Mouse (Mus musculus) liver, embryonic 16.5 days (tissue): ENCODE measurements around the gene Pilrb1. TPM values are rescaled to one million over a fixed set of nuclear protein-coding genes. Genes with fewer than 3 reads are reported as not detected.
"Not testable (repeated sequence)": the region's sequence is repeated elsewhere in the genome, so short reads cannot be mapped to it uniquely, and the experiment has no call there.

Experiments
- ATAC-seq: fragments of 200-750 bp; cut with Nextera tagmentation; 2 replicates; pipeline ENCODE4 v1.8.0; 2017; ENCODE audit warnings: low read depth, mild to moderate bottlenecking, moderate number of reproducible peaks, moderate library complexity
- H3K27ac ChIP-seq: fragments of 300-500 bp; sonication (generic); 2 replicates; pipeline ENCODE4 v1.5.1; 2014; ENCODE audit warnings: mild to moderate bottlenecking, low read length
- H3K27me3 ChIP-seq: fragments of 300-500 bp; sonication (generic); 2 replicates; pipeline ENCODE4 v1.6.1; 2014; ENCODE audit warnings: low read depth, low read length, mixed read lengths; ENCODE audit not compliant: control insufficient read depth, insufficient read depth
- H3K36me3 ChIP-seq: fragments of 300-500 bp; sonication (generic); 2 replicates; pipeline ENCODE4 v1.6.1; 2014; ENCODE audit warnings: mild to moderate bottlenecking; ENCODE audit not compliant: control insufficient read depth, insufficient read depth
- H3K4me1 ChIP-seq: fragments of 300-500 bp; sonication (generic); 2 replicates; pipeline ENCODE4 v1.6.1; 2014; ENCODE audit warnings: low read depth, low read length, mixed read lengths; ENCODE audit not compliant: control insufficient read depth
- H3K4me2 ChIP-seq: fragments of 300-500 bp; sonication (generic); 2 replicates; pipeline ENCODE4 v1.6.1; 2014; ENCODE audit warnings: low read depth, low read length, mixed read lengths
- H3K4me3 ChIP-seq: fragments of 300-500 bp; sonication (generic); 2 replicates; pipeline ENCODE4 v1.5.1; 2014; ENCODE audit warnings: low read depth, mild to moderate bottlenecking, low read length
- H3K9ac ChIP-seq: fragments of 300-500 bp; sonication (generic); 2 replicates; pipeline ENCODE4 v1.6.1; 2014; ENCODE audit warnings: low read depth, low read length
- H3K9me3 ChIP-seq: fragments of 300-500 bp; sonication (generic); replicated peaks from 2 replicates; pipeline ENCODE4 v1.6.1; 2016; ENCODE audit warnings: low read length; ENCODE audit not compliant: control insufficient read depth
- WGBS: fragments of 180-500 bp; shearing (Covaris S2); extraction: QIAGEN DNeasy Blood & Tissue Kit; methylation state at CpG from one replicate; pipeline ENCODE4 v1.1.7; 2014; ENCODE audit not compliant: insufficient replicate concordance; 5-methylcytosine and 5-hydroxymethylcytosine counted together
- polyA plus RNA-seq: library from polyadenylated mRNA; unstranded; fragments of >200 nt; fragmentation: Nextera tagmentation; extraction: Ambion mirVana; gene quantifications from 2 replicates; pipeline ENCODE4 v1.2.1, GENCODE M21; 2015

Pilrb1 gene
- polyA plus RNA-seq, 1 experiment from 2014 or later, result 5.8 TPM

DNA sequence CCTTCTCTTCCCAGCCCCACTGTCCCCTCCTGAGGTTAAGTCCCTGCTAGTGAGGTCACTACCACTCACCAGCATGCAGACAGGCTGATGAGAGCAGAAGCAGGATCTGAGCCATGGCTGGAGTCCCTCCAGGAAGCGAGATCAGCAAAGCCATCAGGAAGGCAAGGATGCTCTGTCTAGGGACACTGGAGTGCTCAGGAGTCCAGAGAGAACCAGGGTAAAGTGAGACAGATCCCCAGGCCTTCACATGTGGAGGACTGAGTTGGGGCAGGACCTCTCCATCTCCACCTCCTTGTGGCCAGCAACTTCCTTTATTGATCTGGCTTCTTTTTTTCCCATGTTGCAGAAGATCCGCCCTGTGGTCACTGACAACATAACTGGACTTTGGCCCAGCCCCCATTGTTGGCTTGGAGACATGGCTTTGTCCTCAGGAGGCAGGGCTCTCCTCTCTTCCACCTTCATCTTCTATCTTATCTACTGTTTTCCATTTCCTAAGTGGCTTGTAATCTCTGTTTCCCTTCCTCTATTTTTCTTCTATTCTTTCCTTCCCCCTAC, 21.9 kb downstream of the Pilrb1 start, which contains the start of gene Pilra:
TSS of gene Pilra (minus strand) at position 316 of the 555 bp plus-strand sequence.
- not testable (repeated sequence) for H3K9ac ChIP-seq, H3K27me3 ChIP-seq, H3K27ac ChIP-seq, H3K4me2 ChIP-seq, ATAC-seq, H3K9me3 ChIP-seq, H3K36me3 ChIP-seq, H3K4me1 ChIP-seq
- 29% methylated on average over 2 of the region's 2 CpGs for WGBS
- H3K4me3 ChIP-seq, result peak within 1 kb of the TSS; percentile 13; the same call in 1 of the 2 replicates

DNA sequence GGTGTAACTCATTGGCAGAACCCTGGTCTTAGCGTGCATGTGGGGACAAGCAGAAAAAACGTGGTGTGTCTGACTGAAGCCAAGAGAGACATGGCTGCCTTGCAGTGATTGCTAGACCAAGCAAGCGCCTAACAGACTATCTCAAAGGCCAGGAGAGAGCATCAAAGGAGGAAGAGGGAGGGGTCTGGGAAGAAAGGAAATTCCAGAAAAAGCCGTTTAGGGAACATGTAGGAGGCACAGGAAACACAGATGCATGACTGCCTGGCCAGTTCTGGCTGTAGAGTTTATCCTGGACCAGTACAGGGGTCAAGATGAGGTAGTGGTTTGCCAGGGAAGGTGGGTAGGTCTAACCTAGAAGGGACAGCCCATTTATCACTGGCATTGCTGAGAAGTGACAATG, 24.4 kb downstream of the Pilrb1 start:
- no peak overlapping the region for H3K4me3 ChIP-seq
- ATAC-seq, result no peak

DNA sequence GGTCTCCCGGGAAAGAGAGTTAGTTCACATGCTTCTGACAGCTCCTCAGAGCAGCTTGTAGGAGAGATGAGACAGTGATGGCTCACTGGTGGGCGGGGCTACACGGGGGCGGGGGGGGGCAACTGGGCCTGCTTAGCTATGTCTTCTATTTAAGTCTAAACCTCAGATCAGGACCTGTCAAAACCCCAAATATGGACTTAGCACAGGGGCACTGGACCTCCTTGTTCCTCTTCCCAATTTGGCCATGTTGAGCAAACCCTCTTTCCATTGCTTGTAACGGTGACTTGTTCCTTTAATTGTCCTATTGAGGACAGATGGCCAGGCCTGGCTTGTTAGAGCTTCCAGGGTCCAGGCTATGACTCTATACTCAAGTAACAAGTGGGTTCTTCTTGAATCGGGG, 26.4 kb downstream of the Pilrb1 start:
- Histone ChIP-seq H3K4me2 (no peak overlapping the region), H3K9ac (no peak overlapping the region), H3K36me3 (no peaks in the 10 kb centered on the region), H3K9me3 (no peaks in the 10 kb centered on the region), H3K27me3 (no peaks in the 10 kb centered on the region), H3K4me3 (no peak overlapping the region), H3K27ac (no peak overlapping the region), H3K4me1 (peaks cover 3% of the 10 kb centered on the region)
- ATAC-seq, result no peak; the same call in 1 of the 2 replicates
- whole genome bisulfite sequencing, result 39% methylated on average over 6 of the region's 6 CpGs

More for the DNA sequence above, 24.4 kb downstream of the Pilrb1 start:
- Histone ChIP-seq H3K9me3 (no peaks in the 10 kb centered on the region), H3K9ac (no peak overlapping the region), H3K27ac (no peak overlapping the region), H3K27me3 (no peaks in the 10 kb centered on the region), H3K4me1 (peaks cover 3% of the 10 kb centered on the region), H3K36me3 (no peaks in the 10 kb centered on the region), H3K4me2 (no peak overlapping the region)
- WGBS, result 44% methylated on average over 4 of the region's 4 CpGs

DNA sequence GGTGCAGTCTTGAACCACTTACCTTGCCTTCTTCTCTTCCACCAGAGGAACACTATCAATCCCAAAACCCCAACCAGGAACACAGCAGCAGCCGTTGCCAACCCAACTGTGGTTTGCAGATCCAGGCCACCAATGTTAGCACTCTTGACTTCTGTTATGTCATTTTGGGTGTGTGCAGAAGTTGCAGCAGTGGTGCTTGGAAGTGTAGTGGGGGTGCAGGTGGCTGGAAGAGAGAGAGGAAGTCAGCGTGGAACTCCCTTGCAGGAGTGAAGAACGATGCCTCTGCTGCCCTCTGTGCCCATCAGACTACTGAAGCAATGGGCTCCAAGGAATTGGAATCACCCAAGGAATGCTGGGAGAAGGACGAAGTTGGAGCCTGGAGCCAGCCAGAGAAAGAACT, 26.8 kb downstream of the Pilrb1 start:
- 39% methylated on average over 4 of the region's 4 CpGs for WGBS
- Histone ChIP-seq H3K4me1 (peaks cover 3% of the 10 kb centered on the region), H3K27me3 (no peaks in the 10 kb centered on the region), H3K27ac (no peak overlapping the region), H3K9me3 (no peaks in the 10 kb centered on the region), H3K9ac (no peak overlapping the region), H3K4me3 (no peak overlapping the region), H3K36me3 (no peaks in the 10 kb centered on the region), H3K4me2 (no peak overlapping the region)
- no peak for ATAC-seq

DNA sequence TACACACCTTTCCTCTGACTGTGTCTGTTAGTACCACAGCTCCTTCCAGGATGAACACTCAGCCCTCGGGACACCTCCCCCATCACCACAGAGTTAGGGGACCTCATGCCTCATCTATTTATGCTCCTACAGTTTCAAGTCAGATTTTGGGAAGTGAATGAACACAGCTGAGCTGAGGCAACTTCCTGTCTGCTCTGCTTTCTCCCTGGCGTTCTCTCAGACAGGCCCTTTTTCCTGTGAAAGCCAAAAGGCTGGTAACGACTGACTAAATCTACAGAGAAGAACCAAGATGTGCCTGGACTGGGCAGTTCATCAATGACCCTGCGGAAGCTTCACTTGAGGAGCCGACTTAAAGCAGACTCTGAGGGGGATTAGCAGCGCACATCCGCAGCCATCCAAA, 27.7 kb downstream of the Pilrb1 start:
- Histone ChIP-seq H3K27ac (peak overlapping the region; percentile 33; the same call in 1 of the 2 replicates), H3K9me3 (no peaks in the 10 kb centered on the region), H3K9ac (no peak overlapping the region), H3K27me3 (no peaks in the 10 kb centered on the region), H3K4me3 (no peak overlapping the region), H3K4me2 (no peak overlapping the region), H3K4me1 (peaks cover 3% of the 10 kb centered on the region), H3K36me3 (no peaks in the 10 kb centered on the region)
- WGBS, result 43% methylated on average over 7 of the region's 7 CpGs
- ATAC-seq, result no peak

DNA sequence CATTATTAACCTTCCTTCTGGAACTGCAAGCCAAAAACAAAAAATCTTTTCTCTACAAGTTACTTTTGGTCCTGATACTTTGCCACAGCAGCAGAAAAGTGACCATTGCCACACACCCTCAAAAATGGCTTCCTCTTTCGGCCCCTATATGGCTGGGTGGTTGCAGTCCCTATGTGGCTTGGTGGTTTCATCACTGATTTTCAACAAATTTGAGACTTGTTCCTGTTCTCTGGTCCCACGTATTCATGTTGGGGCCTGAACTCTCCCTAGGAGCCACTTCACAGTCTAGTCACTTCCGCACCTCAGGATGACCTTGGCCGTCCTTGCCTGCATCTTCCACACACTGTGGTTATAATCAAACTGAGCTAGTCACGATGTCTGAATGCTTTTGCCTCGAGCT, 29.2 kb downstream of the Pilrb1 start:
- no peak overlapping the region for H3K4me2 ChIP-seq
- ATAC-seq, result no peak
- peak overlapping the region; percentile 43; the same call in 1 of the 2 replicates for H3K27ac ChIP-seq
- H3K4me1 ChIP-seq, result peaks cover 3% of the 10 kb centered on the region
- no peaks in the 10 kb centered on the region for H3K36me3 ChIP-seq
- H3K9ac ChIP-seq, result no peak overlapping the region
- no peaks in the 10 kb centered on the region for H3K9me3 ChIP-seq
- WGBS, result 52% methylated on average over 6 of the region's 6 CpGs
- no peaks in the 10 kb centered on the region for H3K27me3 ChIP-seq
- H3K4me3 ChIP-seq, result no peak overlapping the region

DNA sequence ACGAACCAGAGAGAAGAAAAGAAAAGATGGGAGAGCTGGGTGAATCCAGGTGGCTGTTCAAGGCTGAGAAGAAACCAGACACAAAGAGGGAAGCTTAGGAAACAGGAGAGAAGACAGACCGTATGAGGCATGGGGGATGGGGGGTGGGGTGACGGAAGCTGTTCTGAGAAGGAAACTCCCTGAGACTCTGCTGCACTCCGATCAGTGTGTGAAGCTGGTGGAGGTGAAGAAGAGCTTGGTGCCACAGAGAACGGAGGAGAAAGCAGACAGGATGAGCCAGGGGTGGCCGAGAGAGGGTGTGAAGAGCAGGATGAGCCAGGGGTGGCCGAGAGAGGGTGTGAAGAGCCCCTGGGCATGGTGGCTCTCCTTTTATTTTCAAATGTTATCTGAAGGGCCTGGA, 31.5 kb downstream of the Pilrb1 start:
- no peak overlapping the region for H3K27ac ChIP-seq
- no peak overlapping the region for H3K9ac ChIP-seq
- 27% methylated on average over 7 of the region's 7 CpGs for WGBS
- H3K4me3 ChIP-seq, result no peak overlapping the region
- peaks cover 3% of the 10 kb centered on the region for H3K4me1 ChIP-seq
- H3K36me3 ChIP-seq, result no peaks in the 10 kb centered on the region
- no peaks in the 10 kb centered on the region for H3K27me3 ChIP-seq
- H3K4me2 ChIP-seq, result no peak overlapping the region
- no peaks in the 10 kb centered on the region for H3K9me3 ChIP-seq
- no peak for ATAC-seq

DNA sequence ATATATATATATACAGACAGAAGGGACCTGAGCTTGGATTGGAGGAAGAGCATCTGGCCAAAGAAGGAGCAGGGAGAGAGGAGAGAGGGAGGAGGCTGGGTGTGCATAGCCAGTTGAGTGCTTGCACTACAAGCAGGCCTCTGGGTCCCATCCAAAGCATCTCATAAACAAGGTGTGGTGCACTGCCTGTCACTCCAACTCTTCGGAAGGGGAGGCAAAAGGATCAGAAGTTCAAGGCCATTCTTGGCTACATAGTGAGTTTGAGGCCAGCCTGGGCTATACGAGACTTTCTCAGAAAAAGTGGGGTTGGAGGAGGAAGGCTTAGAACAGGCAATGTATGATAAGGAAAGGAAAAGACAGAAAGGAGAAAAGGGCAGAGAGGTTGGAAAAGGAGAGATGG, 31.9 kb downstream of the Pilrb1 start:
- Histone ChIP-seq H3K4me1 (peaks cover 3% of the 10 kb centered on the region), H3K27me3 (no peaks in the 10 kb centered on the region), H3K4me3 (no peak overlapping the region), H3K27ac (no peak overlapping the region), H3K36me3 (no peaks in the 10 kb centered on the region), H3K4me2 (no peak overlapping the region), H3K9ac (no peak overlapping the region), H3K9me3 (no peaks in the 10 kb centered on the region)
- ATAC-seq, result no peak
- 48% methylated on average over 2 of the region's 2 CpGs for WGBS

DNA sequence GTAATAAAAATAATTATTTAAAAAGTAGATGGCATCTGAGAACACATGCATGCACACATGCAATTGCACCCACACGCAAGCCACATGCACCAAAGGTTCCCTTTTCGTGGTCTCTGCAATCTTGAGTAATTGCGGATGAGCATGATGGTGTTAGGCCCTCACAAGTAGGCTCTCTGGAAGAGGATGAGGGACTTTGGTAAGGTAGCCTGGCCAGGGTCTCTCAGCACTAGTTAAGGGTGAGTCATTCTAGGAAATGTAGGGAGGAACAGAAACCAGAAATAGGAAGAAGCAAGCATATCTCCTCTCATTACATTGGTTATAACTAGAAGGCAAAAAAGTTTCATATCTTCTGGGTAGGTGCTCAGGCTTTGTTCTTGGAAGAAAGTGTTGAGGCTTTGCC, 32.9 kb downstream of the Pilrb1 start:
- Histone ChIP-seq H3K4me1 (peaks cover 3% of the 10 kb centered on the region), H3K4me3 (no peak overlapping the region), H3K36me3 (no peaks in the 10 kb centered on the region), H3K9ac (no peak overlapping the region), H3K4me2 (no peak overlapping the region), H3K27me3 (no peaks in the 10 kb centered on the region), H3K27ac (no peak overlapping the region), H3K9me3 (no peaks in the 10 kb centered on the region)
- WGBS, result 58% methylated on average over 3 of the region's 3 CpGs
- ATAC-seq, result no peak
